Mouse (Mus musculus): Measurements from ENCODE around the gene Stk38. TPM values are rescaled to one million over a fixed set of nuclear protein-coding genes. Genes with fewer than 3 reads are reported as not detected.

The Stk38 gene
- total and polyA plus RNA-seq, 2 experiments: 45.8 to 54.4 TPM

GRCm38 (mm10) chr17:29009181-29009580 lies 1.4 kb upstream of the Stk38 start:
- Histone ChIP-seq H3K27me3 (ENCODE audit: control insufficient read depth, insufficient read depth, low read length) (no peaks in the 10 kb centered on the region), H3K27ac (replicated peaks; ENCODE audit: insufficient read depth, low read depth, low read length) (no peak overlapping the region), H3K4me3 (ENCODE audit: insufficient read depth, low read depth, low read length) (no peak overlapping the region), H3K79me2 (ENCODE audit: control insufficient read depth, insufficient read depth, low read length) (peaks cover 14% of the 10 kb centered on the region), H3K9ac (ENCODE audit: low read depth, low read length) (no peak overlapping the region), H3K4me1 (ENCODE audit: control insufficient read depth, insufficient read depth, low read length) (peaks cover 11% of the 10 kb centered on the region), H3K36me3 (ENCODE audit: control insufficient read depth, insufficient read depth, low read length) (no peaks in the 10 kb centered on the region)
- no peak for TF ChIP-seq CTCF (IDR thresholded peaks at IDR 0.05; ENCODE audit: low read depth, low read length)
- no peak for TF ChIP-seq POLR2A (IDR thresholded peaks at IDR 0.05; ENCODE audit: extremely low read depth, insufficient read depth, low read length)
- no peak for DNase-seq (ENCODE audit: extremely low read depth, low read depth, low spot score)
- WGBS: 90% methylated on average over 4 of the region's 4 CpGs

GRCm38 (mm10) chr17:29008326-29008650 lies 493 bp upstream of the Stk38 start:
- Histone ChIP-seq H3K27ac (replicated peaks; ENCODE audit: insufficient read depth, low read depth, low read length) (peak overlapping the region; percentile 94), H3K36me3 (ENCODE audit: control insufficient read depth, insufficient read depth, low read length) (no peaks in the 10 kb centered on the region), H3K9ac (ENCODE audit: low read depth, low read length) (peak overlapping the region; percentile 98), H3K79me2 (ENCODE audit: control insufficient read depth, insufficient read depth, low read length) (peaks cover 18% of the 10 kb centered on the region), H3K4me1 (ENCODE audit: control insufficient read depth, insufficient read depth, low read length) (peaks cover 11% of the 10 kb centered on the region), H3K27me3 (ENCODE audit: control insufficient read depth, insufficient read depth, low read length) (no peaks in the 10 kb centered on the region), H3K4me3 (ENCODE audit: insufficient read depth, low read depth, low read length) (peak overlapping the region; percentile 98)
- TF ChIP-seq POLR2A (IDR thresholded peaks at IDR 0.05; ENCODE audit: extremely low read depth, insufficient read depth, low read length): no peak
- no peak for TF ChIP-seq CTCF (IDR thresholded peaks at IDR 0.05; ENCODE audit: low read depth, low read length)
- DNase-seq (ENCODE audit: extremely low read depth, low read depth, low spot score): no peak
- 17% methylated on average over 8 of the region's 8 CpGs for WGBS

- no peak for TF ChIP-seq CTCF (IDR thresholded peaks at IDR 0.05; ENCODE audit: low read depth, low read length)
- no peak for TF ChIP-seq POLR2A (IDR thresholded peaks at IDR 0.05; ENCODE audit: extremely low read depth, insufficient read depth, low read length)
- Histone ChIP-seq H3K79me2 (ENCODE audit: control insufficient read depth, insufficient read depth, low read length) (peaks cover 21% of the 10 kb centered on the region), H3K4me1 (ENCODE audit: control insufficient read depth, insufficient read depth, low read length) (peaks cover 11% of the 10 kb centered on the region), H3K27me3 (ENCODE audit: control insufficient read depth, insufficient read depth, low read length) (no peaks in the 10 kb centered on the region), H3K9ac (ENCODE audit: low read depth, low read length) (peak overlapping the region; percentile 98), H3K4me3 (ENCODE audit: insufficient read depth, low read depth, low read length) (peak overlapping the region; percentile 98), H3K27ac (replicated peaks; ENCODE audit: insufficient read depth, low read depth, low read length) (peak overlapping the region; percentile 94), H3K36me3 (ENCODE audit: control insufficient read depth, insufficient read depth, low read length) (no peaks in the 10 kb centered on the region)
- no peak for DNase-seq (ENCODE audit: extremely low read depth, low read depth, low spot score)
- WGBS: under 1% methylated on average over 19 of the region's 19 CpGs
These were observed 553 bp downstream of the Stk38 start for GRCm38 (mm10) chr17:29007243-29007640.

GRCm38 (mm10) chr17:29006812-29007211 lies 983 bp downstream of the Stk38 start:
- 0% methylated on average over 7 of the region's 7 CpGs for WGBS
- Histone ChIP-seq H3K36me3 (ENCODE audit: control insufficient read depth, insufficient read depth, low read length) (no peaks in the 10 kb centered on the region), H3K27me3 (ENCODE audit: control insufficient read depth, insufficient read depth, low read length) (no peaks in the 10 kb centered on the region), H3K27ac (replicated peaks; ENCODE audit: insufficient read depth, low read depth, low read length) (peak overlapping the region; percentile 94), H3K79me2 (ENCODE audit: control insufficient read depth, insufficient read depth, low read length) (peaks cover 21% of the 10 kb centered on the region), H3K9ac (ENCODE audit: low read depth, low read length) (peak overlapping the region; percentile 98), H3K4me3 (ENCODE audit: insufficient read depth, low read depth, low read length) (peak overlapping the region; percentile 98), H3K4me1 (ENCODE audit: control insufficient read depth, insufficient read depth, low read length) (peaks cover 11% of the 10 kb centered on the region)
- peak; percentile 45 for DNase-seq (ENCODE audit: extremely low read depth, low read depth, low spot score)
- TF ChIP-seq POLR2A (IDR thresholded peaks at IDR 0.05; ENCODE audit: extremely low read depth, insufficient read depth, low read length) (no peak), CTCF (IDR thresholded peaks at IDR 0.05; ENCODE audit: low read depth, low read length) (no peak)

GRCm38 (mm10) chr17:29005002-29005401 lies 2.8 kb downstream of the Stk38 start:
- Histone ChIP-seq H3K27me3 (ENCODE audit: control insufficient read depth, insufficient read depth, low read length) (no peaks in the 10 kb centered on the region), H3K79me2 (ENCODE audit: control insufficient read depth, insufficient read depth, low read length) (peaks cover 28% of the 10 kb centered on the region), H3K9ac (ENCODE audit: low read depth, low read length) (no peak overlapping the region), H3K4me3 (ENCODE audit: insufficient read depth, low read depth, low read length) (no peak overlapping the region), H3K4me1 (ENCODE audit: control insufficient read depth, insufficient read depth, low read length) (peaks cover 11% of the 10 kb centered on the region), H3K36me3 (ENCODE audit: control insufficient read depth, insufficient read depth, low read length) (peaks cover 6% of the 10 kb centered on the region), H3K27ac (replicated peaks; ENCODE audit: insufficient read depth, low read depth, low read length) (no peak overlapping the region)
- WGBS: 61% methylated on average over 3 of the region's 3 CpGs
- peak; percentile 54 for DNase-seq (ENCODE audit: extremely low read depth, low read depth, low spot score)
- TF ChIP-seq CTCF (IDR thresholded peaks at IDR 0.05; ENCODE audit: low read depth, low read length) (no peak), POLR2A (IDR thresholded peaks at IDR 0.05; ENCODE audit: extremely low read depth, insufficient read depth, low read length) (no peak)

GRCm38 (mm10) chr17:29003740-29004139 lies 4.1 kb downstream of the Stk38 start:
- no peak overlapping the region for H3K4me3 ChIP-seq (ENCODE audit: insufficient read depth, low read depth, low read length)
- peaks cover 16% of the 10 kb centered on the region for H3K36me3 ChIP-seq (ENCODE audit: control insufficient read depth, insufficient read depth, low read length)
- no peaks in the 10 kb centered on the region for H3K27me3 ChIP-seq (ENCODE audit: control insufficient read depth, insufficient read depth, low read length)
- WGBS: 76% methylated on average over 1 of the region's 1 CpGs
- H3K79me2 ChIP-seq (ENCODE audit: control insufficient read depth, insufficient read depth, low read length): peaks cover 31% of the 10 kb centered on the region
- no peak overlapping the region for H3K9ac ChIP-seq (ENCODE audit: low read depth, low read length)
- no peak for DNase-seq (ENCODE audit: extremely low read depth, low read depth, low spot score)
- H3K4me1 ChIP-seq (ENCODE audit: control insufficient read depth, insufficient read depth, low read length): peaks cover 11% of the 10 kb centered on the region
- no peak overlapping the region for H3K27ac ChIP-seq (replicated peaks; ENCODE audit: insufficient read depth, low read depth, low read length)
- TF ChIP-seq CTCF (IDR thresholded peaks at IDR 0.05; ENCODE audit: low read depth, low read length) (no peak), POLR2A (IDR thresholded peaks at IDR 0.05; ENCODE audit: extremely low read depth, insufficient read depth, low read length) (no peak)

Data from liver, adult 2 months (tissue).